Mouse (Mus musculus): ENCODE results near the gene Ankrd6. TPM values are rescaled to one million over a fixed set of nuclear protein-coding genes. Genes with fewer than 3 reads are reported as not detected.
"Not testable (repeated sequence)": the region's sequence is repeated elsewhere in the genome, so short reads cannot be mapped to it uniquely, and the experiment has no call there.

Gene Ankrd6
- polyA plus RNA-seq, 1 experiment from 2014 or later: 12.1 TPM

- Histone ChIP-seq H3K36me3 (no peaks in the 10 kb centered on the region), H3K4me3 (peak within 1 kb of the TSS; percentile 74), H3K9ac (peak within 1 kb of the TSS; percentile 80), H3K9me3 (no peaks in the 10 kb centered on the region), H3K27me3 (peaks cover 18% of the 10 kb centered on the region), H3K4me1 (peaks cover 16% of the 10 kb centered on the region), H3K4me2 (peak within 1 kb of the TSS; percentile 100), H3K27ac (peak within 1 kb of the TSS; percentile 55; the same call in 1 of the 2 replicates)
- ATAC-seq (ENCODE audit: insufficient number of reproducible peaks, insufficient read depth, low FRiP score, low TSS enrichment, low read depth): peak; percentile 85
- whole genome bisulfite sequencing: under 1% methylated on average over 16 of the region's 18 CpGs
Observed at GRCm38 (mm10) chr4:32982716-32983175, 32.1 kb upstream of the Ankrd6 start, which contains the start of gene Rragd. Gene Rragd, plus strand, starts transcription at chr4:32983037.

- H3K4me1 ChIP-seq: peaks cover 16% of the 10 kb centered on the region
- H3K9ac ChIP-seq: peak overlapping the region; percentile 80; the same call in 1 of the 2 replicates
- no peaks in the 10 kb centered on the region for H3K9me3 ChIP-seq
- H3K27me3 ChIP-seq: peaks cover 18% of the 10 kb centered on the region
- H3K36me3 ChIP-seq: no peaks in the 10 kb centered on the region
- WGBS: 2% methylated on average over 15 of the region's 15 CpGs
- H3K27ac ChIP-seq: no peak overlapping the region
- peak overlapping the region; percentile 100 for H3K4me2 ChIP-seq
- ATAC-seq (ENCODE audit: insufficient number of reproducible peaks, insufficient read depth, low FRiP score, low TSS enrichment, low read depth): peak; percentile 43; the same call in 1 of the 2 replicates
- H3K4me3 ChIP-seq: peak overlapping the region; percentile 74
Observed at GRCm38 (mm10) chr4:32982041-32982715, 31.5 kb upstream of the Ankrd6 start.

- Histone ChIP-seq H3K4me2 (no peak overlapping the region), H3K27me3 (peaks cover 18% of the 10 kb centered on the region), H3K4me1 (peaks cover 16% of the 10 kb centered on the region), H3K27ac (no peak overlapping the region), H3K36me3 (no peaks in the 10 kb centered on the region), H3K9ac (no peak overlapping the region), H3K9me3 (no peaks in the 10 kb centered on the region), H3K4me3 (no peak overlapping the region)
- 10% methylated on average over 5 of the region's 5 CpGs for WGBS
- ATAC-seq (ENCODE audit: insufficient number of reproducible peaks, insufficient read depth, low FRiP score, low TSS enrichment, low read depth): no peak
Observed at GRCm38 (mm10) chr4:32981617-32982016, 31.0 kb upstream of the Ankrd6 start.

DNA sequence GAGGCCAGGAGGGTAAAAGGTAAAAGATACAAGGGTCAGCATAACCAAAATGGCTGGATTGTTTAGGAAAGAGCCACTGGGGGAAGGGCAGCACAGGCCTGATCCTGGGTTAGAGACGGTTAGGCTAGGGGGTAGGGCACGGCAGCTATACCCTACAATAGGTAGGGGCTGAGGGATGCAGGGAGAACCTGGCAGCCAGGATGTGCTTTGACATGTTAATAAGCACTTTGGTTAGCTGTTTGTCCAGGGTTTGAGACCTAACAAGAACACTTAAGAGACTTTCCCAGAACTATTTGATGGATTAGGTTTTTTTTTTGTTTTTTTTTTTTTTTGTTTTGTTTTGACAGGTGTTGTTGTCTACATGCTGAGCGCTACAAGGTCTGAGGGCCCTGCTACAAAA lies 29.4 kb upstream of the Ankrd6 start:
- 64% methylated on average over 3 of the region's 3 CpGs for WGBS
- H3K27me3 ChIP-seq: peaks cover 18% of the 10 kb centered on the region
- peaks cover 13% of the 10 kb centered on the region for H3K4me1 ChIP-seq
- H3K4me2 ChIP-seq: no peak overlapping the region
- H3K4me3 ChIP-seq: no peak overlapping the region
- H3K36me3 ChIP-seq: no peaks in the 10 kb centered on the region
- ATAC-seq (ENCODE audit: insufficient number of reproducible peaks, insufficient read depth, low FRiP score, low TSS enrichment, low read depth): no peak
- H3K9me3 ChIP-seq: no peaks in the 10 kb centered on the region
- no peak overlapping the region for H3K9ac ChIP-seq
- H3K27ac ChIP-seq: no peak overlapping the region

DNA sequence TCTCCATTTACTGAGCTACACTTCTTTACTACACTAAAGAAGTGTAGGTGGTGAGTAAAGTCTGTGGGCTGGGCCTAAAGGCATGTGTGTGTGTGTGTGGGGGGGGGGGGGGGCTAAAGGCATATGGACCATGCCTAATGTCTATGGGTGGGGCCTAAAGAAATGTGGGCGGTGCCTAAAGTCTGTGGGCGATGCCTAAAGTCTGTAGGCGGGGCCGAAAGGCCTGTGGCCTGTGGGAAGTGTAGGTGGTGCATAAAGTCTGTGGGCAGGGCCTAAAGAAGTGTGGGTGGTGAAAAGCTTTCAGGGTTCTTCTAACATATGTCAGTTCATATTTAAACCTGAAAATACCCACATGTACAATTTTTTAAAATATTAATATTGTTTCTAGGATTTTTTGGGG lies 26.7 kb upstream of the Ankrd6 start:
- H3K36me3 ChIP-seq: no peaks in the 10 kb centered on the region
- 83% methylated on average over 4 of the region's 4 CpGs for WGBS
- peaks cover 12% of the 10 kb centered on the region for H3K27me3 ChIP-seq
- H3K4me2 ChIP-seq: no peak overlapping the region
- H3K9me3 ChIP-seq: peaks cover 15% of the 10 kb centered on the region; the same call in 1 of the 2 replicates
- no peak for ATAC-seq (ENCODE audit: insufficient number of reproducible peaks, insufficient read depth, low FRiP score, low TSS enrichment, low read depth)
- peaks cover under 1% of the 10 kb centered on the region; the same call in 1 of the 2 replicates for H3K4me1 ChIP-seq
- no peak overlapping the region for H3K4me3 ChIP-seq
- no peak overlapping the region for H3K9ac ChIP-seq
- no peak overlapping the region for H3K27ac ChIP-seq

DNA sequence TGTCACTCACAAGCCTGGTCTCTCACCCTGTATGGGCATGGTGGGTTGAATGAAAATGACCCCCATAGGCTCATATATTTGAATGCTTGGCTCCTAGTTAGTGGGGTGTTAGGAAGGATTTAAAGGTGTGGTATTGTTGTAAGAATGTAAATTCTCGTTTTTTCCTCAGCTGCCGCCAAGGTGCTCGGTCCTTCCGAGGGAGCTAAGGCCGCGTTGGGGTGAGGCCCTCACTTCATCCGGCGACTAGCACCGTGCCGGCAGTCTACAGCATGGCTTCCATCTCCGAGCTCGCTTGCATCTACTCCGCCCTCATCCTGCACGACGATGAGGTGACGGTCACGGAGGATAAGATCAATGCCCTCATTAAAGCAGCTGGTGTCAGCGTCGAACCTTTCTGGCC lies 14.0 kb upstream of the Ankrd6 start:
- H3K27me3 ChIP-seq; H3K9me3 ChIP-seq; H3K36me3 ChIP-seq; H3K4me1 ChIP-seq; H3K4me3 ChIP-seq; H3K27ac ChIP-seq; H3K9ac ChIP-seq; H3K4me2 ChIP-seq; ATAC-seq (ENCODE audit: insufficient number of reproducible peaks, insufficient read depth, low FRiP score, low TSS enrichment, low read depth): not testable (repeated sequence)
- WGBS: 92% methylated on average over 19 of the region's 19 CpGs

DNA sequence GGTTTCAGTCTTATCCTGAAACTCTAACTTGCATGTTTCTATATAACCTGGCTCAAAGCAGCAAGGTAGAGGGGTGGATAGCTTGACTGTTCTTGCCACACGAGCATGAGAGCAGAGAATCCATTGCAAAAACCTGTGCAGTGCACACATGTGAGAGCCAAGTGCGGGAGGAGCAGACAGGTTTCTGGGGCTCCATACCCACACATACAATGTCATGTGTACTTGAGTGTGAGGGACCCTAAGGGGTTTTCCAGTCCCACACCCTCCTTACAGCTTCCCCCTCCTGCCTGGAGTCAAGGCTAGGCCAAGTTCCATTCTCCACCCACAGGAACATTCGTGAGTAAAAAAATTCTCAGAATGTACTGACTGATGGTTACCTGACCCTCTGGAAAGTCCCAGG lies 10.8 kb upstream of the Ankrd6 start:
- Histone ChIP-seq H3K4me1 (no peaks in the 10 kb centered on the region), H3K36me3 (no peaks in the 10 kb centered on the region), H3K4me2 (no peak overlapping the region), H3K9ac (no peak overlapping the region), H3K27ac (no peak overlapping the region), H3K9me3 (no peaks in the 10 kb centered on the region), H3K27me3 (no peaks in the 10 kb centered on the region), H3K4me3 (no peak overlapping the region)
- ATAC-seq (ENCODE audit: insufficient number of reproducible peaks, insufficient read depth, low FRiP score, low TSS enrichment, low read depth): no peak
- WGBS: 66% methylated on average over 3 of the region's 3 CpGs

GRCm38 (mm10) chr4:32956423-32956822 lies 5.8 kb upstream of the Ankrd6 start:
- Histone ChIP-seq H3K4me3 (no peak overlapping the region), H3K4me1 (peaks cover 10% of the 10 kb centered on the region), H3K4me2 (no peak overlapping the region), H3K9ac (no peak overlapping the region), H3K27me3 (peaks cover 4% of the 10 kb centered on the region; the same call in 1 of the 2 replicates), H3K36me3 (no peaks in the 10 kb centered on the region), H3K9me3 (no peaks in the 10 kb centered on the region), H3K27ac (no peak overlapping the region)
- 39% methylated on average over 2 of the region's 2 CpGs for WGBS
- ATAC-seq (ENCODE audit: insufficient number of reproducible peaks, insufficient read depth, low FRiP score, low TSS enrichment, low read depth): no peak

DNA sequence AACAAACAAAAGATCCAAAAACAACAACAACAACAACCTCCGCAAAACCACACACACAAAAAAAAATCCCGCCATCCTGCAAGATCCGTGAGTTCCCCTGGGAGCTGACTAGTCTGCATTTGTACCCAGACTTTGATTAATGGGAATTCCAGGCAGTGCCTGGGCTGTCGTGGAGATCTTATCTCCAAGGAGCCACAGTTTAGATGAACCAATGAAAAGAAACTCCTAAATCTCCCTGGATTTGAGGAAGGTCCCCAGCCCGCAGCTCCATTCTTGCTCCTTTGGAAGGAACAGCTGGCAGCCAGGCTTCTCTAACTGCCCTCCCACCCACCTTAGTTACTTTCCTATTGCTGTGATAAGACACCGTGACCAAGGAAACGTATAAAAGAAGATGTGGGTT lies 2.0 kb upstream of the Ankrd6 start:
- no peak for ATAC-seq (ENCODE audit: insufficient number of reproducible peaks, insufficient read depth, low FRiP score, low TSS enrichment, low read depth)
- Histone ChIP-seq H3K9me3 (no peaks in the 10 kb centered on the region), H3K9ac (no peak overlapping the region), H3K4me3 (no peak overlapping the region), H3K27me3 (peaks cover 13% of the 10 kb centered on the region; the same call in 1 of the 2 replicates), H3K4me1 (peaks cover 22% of the 10 kb centered on the region), H3K4me2 (peak overlapping the region; percentile 94), H3K36me3 (no peaks in the 10 kb centered on the region), H3K27ac (no peak overlapping the region)
- 20% methylated on average over 7 of the region's 7 CpGs for WGBS

DNA sequence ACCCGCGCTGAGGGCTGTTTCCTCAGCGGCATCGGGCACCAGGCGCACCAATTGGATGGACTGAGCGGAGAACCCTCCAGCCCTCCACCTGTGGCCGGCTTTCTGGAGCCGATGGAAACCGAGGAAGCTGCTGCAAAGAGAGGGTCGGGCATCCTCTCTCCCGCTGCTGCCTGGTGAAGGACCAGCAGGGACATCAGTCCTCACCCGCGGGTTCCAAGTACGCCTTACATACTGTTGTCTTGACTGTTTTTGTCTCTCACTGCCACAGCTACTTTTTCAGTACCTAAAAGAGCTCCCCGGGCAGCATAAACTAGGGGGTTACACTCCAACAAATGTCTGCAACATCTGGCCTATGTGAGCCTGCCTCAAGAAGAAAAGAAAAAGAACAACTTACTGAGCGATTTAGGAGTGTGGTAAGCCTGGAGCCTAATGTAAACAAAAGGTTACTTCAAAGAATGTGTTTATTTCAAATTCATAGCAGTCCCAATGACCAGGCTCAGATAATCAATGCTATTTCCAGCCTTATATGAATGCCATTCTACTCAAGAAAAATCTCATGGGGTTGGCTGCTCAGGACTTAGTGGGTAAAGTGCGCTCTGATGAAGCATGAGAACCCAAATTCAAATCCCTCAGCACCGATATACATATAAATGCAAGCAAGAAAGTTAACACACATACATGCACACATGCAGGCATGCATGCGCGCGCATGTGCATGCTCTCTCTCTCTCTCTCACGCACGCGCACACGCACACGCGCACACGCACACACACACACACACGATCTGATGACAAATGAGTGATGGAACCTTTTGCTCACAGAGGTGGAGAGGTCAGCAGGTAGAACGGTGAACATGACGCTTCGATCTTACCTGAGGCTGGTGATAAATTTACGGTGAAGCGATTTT lies 647 bp upstream of the Ankrd6 start:
- no peaks in the 10 kb centered on the region for H3K9me3 ChIP-seq
- peaks cover 13% of the 10 kb centered on the region; the same call in 1 of the 2 replicates for H3K27me3 ChIP-seq
- 6% methylated on average over 34 of the region's 34 CpGs for WGBS
- peak overlapping the region; percentile 73 for H3K4me3 ChIP-seq
- H3K36me3 ChIP-seq: no peaks in the 10 kb centered on the region
- no peak overlapping the region for H3K27ac ChIP-seq
- peaks cover 25% of the 10 kb centered on the region for H3K4me1 ChIP-seq
- H3K4me2 ChIP-seq: peak overlapping the region; percentile 94
- ATAC-seq (ENCODE audit: insufficient number of reproducible peaks, insufficient read depth, low FRiP score, low TSS enrichment, low read depth): no peak
- peak overlapping the region; percentile 78 for H3K9ac ChIP-seq

DNA sequence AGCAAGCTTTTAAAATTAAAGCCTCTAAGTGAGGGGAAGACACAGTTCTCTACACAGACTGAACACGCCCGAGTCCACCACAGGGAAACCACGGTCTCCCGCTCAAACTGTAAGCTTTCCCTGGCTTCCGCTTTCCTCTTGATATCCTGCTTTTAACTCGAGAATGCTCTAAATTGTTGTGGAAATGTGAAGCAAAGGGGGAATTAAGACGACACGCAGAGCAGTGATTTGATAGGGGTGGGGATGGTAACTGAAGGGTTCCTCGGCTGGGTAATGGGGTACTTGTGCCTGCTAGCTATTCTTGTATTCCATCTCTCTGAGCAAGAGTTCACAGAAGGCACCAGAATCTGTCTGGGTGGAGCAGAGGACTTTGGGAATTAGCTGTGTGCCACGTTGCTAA lies 1.9 kb downstream of the Ankrd6 start:
- Histone ChIP-seq H3K9me3 (no peaks in the 10 kb centered on the region), H3K36me3 (no peaks in the 10 kb centered on the region), H3K27ac (peak overlapping the region; percentile 57; the same call in 1 of the 2 replicates), H3K9ac (no peak overlapping the region), H3K4me3 (peak overlapping the region; percentile 13; the same call in 1 of the 2 replicates), H3K27me3 (peaks cover 11% of the 10 kb centered on the region; the same call in 1 of the 2 replicates), H3K4me2 (peak overlapping the region; percentile 45), H3K4me1 (peaks cover 25% of the 10 kb centered on the region)
- 24% methylated on average over 10 of the region's 10 CpGs for WGBS
- no peak for ATAC-seq (ENCODE audit: insufficient number of reproducible peaks, insufficient read depth, low FRiP score, low TSS enrichment, low read depth)

Measured in embryonic facial prominence, embryonic 13.5 days (tissue).